Mouse (Mus musculus) left cerebral cortex, postnatal 14 days (tissue): ENCODE data around the gene Nsl1. TPM values are rescaled to one million over a fixed set of nuclear protein-coding genes. Genes with fewer than 3 reads are reported as not detected.
A peak's percentile ranks its signal among the peaks of the same experiment; 100 is the strongest.

Source experiments
- DNase-seq, 2 experiments: peaks; one replicate each; pipeline ENCODE4 v3.0.0; 2021 to 2022; ENCODE audit warnings: low spot score in 2 of 2, mixed read lengths in 1 of 2
- intact Hi-C: fragments of 180-260 bp; cut with DNase I; formaldehyde crosslinking; loops from one replicate; pipeline ENCODE4 v1.15.1; 2025
- total RNA-seq, 2 experiments: library from RNA; stranded (reverse); gene quantifications; 2 replicates each; pipeline ENCODE4 v1.2.3; 2021

Nsl1 gene
- total RNA-seq, 2 experiments from 2014 or later: 0.70 to 0.88 TPM

- intact Hi-C loops: no loop called here
- no peak for DNase-seq
Observed at GRCm38 (mm10) chr1:191045264-191045663, 17.5 kb upstream of the Nsl1 start.

DNA sequence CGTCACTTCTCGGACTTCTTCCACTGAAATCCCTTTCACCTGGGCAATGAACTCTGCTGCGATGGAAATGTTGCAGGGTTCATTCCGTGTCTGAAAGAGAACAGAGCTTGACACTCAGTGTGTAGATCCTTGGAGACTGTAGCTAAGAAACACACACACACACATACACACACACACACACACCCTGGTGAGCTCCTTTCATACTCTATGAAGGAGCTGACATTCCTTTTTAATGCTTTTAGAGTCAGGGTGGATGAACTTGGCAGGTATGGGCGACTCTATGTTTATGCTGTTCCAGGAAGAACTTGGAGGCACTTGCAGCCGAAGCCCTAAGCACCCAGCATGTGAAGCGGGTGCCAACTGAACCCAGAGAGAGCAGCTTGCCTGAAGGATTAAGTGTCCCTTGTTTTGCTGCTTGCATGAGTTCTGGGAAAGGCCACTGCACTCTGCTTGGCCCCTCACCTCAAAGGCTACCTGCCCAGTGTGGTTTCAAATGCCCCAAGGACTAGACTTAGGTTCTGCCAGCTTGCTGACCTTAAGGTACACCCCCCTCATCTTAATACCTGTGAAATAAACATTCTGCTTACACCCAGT lies 16.5 kb upstream of the Nsl1 start:
- intact Hi-C loops: no loop called here
- no peak for DNase-seq

- intact Hi-C loops: no loop called here
- no peak for DNase-seq
Observed at GRCm38 (mm10) chr1:191053555-191053954, 9.3 kb upstream of the Nsl1 start.

GRCm38 (mm10) chr1:191054870-191055532 lies 7.8 kb upstream of the Nsl1 start:
- DNase-seq: no peak
- intact Hi-C loops: no loop called here

GRCm38 (mm10) chr1:191055533-191055873 lies 7.3 kb upstream of the Nsl1 start:
- DNase-seq: no peak
- intact Hi-C loops: no loop called here

- intact Hi-C loops: no loop called here
- DNase-seq: no peak
Observed at GRCm38 (mm10) chr1:191057461-191057860, 5.4 kb upstream of the Nsl1 start.

GRCm38 (mm10) chr1:191062241-191062780 lies 501 bp upstream of the Nsl1 start:
- DNase-seq: no peak
- intact Hi-C loops: loop anchor here (5.0 kb wide), 1 partner anchor 120 kb away; no protein-coding TSS in a partner anchor

- intact Hi-C loops: loop anchor here (5.0 kb wide), 1 partner anchor 121 kb away; no protein-coding TSS in a partner anchor
- no peak for DNase-seq
Observed at GRCm38 (mm10) chr1:191063700-191064099, 888 bp downstream of the Nsl1 start.

DNA sequence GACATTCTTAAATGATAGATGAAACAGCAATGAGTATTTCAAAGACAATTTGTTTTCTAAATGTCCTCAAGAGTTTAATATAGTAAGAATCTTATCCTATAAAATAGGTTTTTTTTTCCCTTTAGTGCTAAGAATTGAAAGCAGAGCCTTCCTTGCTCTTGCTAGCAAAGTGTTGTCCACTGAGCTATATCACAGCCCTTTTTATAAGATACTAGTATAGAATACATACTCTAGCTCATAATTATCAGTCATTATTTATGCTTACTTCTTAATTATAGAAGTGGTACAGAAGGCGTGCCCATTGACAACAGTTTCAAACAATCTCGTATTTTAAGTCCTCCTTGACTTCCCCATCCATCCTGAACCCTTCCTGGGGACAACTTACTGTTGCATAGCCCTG lies 1.7 kb downstream of the Nsl1 start:
- no peak for DNase-seq
- intact Hi-C loops: loop anchor here (5.0 kb wide), 1 partner anchor 122 kb away; no protein-coding TSS in a partner anchor

DNA sequence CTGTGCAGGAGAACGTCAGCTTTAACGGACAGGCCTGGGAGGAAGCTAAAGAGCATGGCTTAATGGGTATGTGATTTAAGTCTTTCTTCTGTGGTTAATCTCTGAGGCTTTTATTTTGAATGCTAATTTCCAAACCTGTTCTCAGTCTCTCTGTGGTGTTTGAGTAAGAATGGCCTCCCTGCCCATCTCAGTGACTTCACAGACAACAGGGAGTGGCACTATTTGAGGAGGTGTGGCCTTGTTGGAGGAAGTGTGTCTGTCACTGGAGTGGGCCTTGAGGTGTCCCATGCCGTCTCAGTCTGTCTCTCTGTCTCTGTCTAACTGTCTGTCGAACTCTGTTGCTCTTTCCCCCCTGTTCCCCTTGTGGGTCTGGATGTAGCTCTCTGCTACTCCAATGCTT lies 2.4 kb downstream of the Nsl1 start:
- intact Hi-C loops: no loop called here
- no peak for DNase-seq

DNA sequence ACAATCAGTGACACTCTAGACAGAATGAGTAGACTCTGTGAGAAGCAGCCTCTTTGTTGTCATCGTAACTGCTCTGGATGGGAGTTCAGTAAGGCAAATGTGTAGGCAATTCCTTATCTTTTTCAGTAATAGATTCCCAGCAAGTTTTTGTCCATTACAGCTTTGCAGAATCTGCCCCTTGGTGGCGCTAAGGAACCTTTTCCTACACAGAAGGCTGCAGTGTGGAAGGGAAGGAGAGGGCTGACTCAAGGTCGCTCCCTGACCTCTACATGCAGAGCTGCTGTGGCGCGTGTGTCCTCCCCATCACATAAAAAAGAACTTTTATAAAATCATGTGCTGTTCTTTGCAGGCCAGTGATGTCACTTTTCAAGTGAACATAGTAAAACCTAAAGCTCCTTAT lies 5.6 kb downstream of the Nsl1 start:
- DNase-seq: no peak
- intact Hi-C loops: no loop called here

DNA sequence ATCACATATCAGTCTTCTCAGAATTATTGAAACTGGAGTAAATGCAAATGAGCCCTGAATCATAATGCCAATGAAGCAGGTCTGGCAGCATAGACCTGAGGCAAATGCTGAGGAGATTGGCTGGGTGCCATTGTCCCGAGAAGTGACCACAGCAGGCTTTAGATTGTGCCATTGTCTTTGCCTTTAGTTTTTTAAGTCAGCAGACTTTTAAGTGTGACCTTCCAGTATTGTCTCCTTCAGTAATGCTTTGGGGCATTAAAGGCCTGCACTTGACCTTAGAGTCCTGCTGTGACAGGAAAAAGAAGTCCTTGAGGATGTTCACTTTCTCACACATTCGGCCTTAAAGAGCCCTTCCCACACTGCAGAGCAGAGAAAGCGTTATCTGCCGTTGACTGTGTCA lies 7.4 kb downstream of the Nsl1 start:
- DNase-seq: no peak
- intact Hi-C loops: no loop called here

DNA sequence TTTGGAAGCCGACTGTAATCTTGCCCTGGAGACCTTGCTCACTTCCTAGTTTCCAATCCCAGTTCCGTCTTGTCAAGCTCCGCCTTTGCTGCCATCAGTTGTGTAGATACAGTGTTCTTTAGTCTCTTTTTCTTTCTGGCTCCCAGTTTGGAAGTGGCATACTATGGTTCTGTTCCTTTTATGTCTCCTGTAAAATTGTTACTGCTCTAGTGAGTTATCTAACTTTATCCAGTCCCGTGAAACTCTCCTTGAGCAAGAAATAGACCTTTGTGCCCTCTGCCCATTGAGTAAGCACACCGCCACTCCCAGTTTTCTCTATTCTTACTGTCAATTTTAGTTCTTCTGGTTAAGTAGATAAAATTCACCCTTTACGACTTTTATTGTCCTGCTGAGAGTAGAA lies 8.8 kb downstream of the Nsl1 start:
- intact Hi-C loops: no loop called here
- DNase-seq: no peak

- no peak for DNase-seq
- intact Hi-C loops: no loop called here
Observed at GRCm38 (mm10) chr1:191072329-191072913, 9.6 kb downstream of the Nsl1 start.

DNA sequence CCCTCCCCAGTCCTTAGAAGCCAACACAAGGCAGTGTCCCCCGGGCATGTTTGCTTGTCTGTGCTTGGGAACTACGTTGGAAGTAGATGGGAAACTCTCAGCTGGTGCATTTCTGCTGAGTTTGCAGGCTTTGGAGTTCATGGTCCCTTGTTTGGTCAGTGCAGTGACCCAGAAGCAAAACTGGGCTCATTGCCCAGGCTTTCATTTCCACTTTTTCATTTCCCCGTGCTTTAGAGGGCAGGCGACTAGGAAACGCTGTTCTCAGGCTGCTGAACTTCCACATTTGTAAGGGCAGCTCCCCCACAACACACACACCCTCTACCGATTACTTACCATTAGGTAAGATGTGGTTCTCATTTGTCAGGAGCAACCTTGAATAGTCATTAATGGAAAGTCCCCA lies 10.2 kb downstream of the Nsl1 start:
- DNase-seq: peak; percentile 59 to 62
- intact Hi-C loops: no loop called here

- intact Hi-C loops: no loop called here
- no peak for DNase-seq
Observed at GRCm38 (mm10) chr1:191073486-191073885, 10.7 kb downstream of the Nsl1 start.

- DNase-seq: peak; percentile 61 to 70
Observed at GRCm38 (mm10) chr1:191075199-191075883, 12.5 kb downstream of the Nsl1 start.

DNA sequence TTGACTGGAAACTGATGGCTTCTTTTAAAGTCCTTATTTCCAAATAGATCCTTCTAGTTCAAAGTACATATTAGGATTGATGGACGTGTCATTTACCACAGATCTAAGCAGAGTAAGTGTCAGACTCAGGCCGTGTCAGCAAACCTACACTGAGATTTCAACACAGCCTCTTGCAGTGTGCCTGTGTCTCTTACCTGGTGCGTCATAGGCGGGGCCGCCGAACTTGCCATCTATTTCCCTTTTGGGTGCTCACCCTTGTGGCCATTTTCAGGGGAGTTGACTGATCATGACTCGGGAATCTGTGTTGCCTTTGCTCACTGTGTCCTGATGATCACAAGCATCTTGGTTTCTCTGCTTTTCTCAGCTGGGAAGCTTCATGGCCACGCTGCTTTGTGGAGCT lies 20.4 kb downstream of the Nsl1 start:
- no peak for DNase-seq
- intact Hi-C loops: loop anchor here (5.0 kb wide), 1 partner anchor 141 kb away; no protein-coding TSS in a partner anchor

More at GRCm38 (mm10) chr1:191075199-191075883, 12.5 kb downstream of the Nsl1 start:
- intact Hi-C loops: loop anchor here (5.0 kb wide), 1 partner anchor 202 kb away; no protein-coding TSS in a partner anchor

GRCm38 (mm10) chr1:191084951-191085559 lies 22.2 kb downstream of the Nsl1 start:
- intact Hi-C loops: loop anchor here (5.0 kb wide), 1 partner anchor 143 kb away; no protein-coding TSS in a partner anchor
- DNase-seq: peak; percentile 63 to 72

DNA sequence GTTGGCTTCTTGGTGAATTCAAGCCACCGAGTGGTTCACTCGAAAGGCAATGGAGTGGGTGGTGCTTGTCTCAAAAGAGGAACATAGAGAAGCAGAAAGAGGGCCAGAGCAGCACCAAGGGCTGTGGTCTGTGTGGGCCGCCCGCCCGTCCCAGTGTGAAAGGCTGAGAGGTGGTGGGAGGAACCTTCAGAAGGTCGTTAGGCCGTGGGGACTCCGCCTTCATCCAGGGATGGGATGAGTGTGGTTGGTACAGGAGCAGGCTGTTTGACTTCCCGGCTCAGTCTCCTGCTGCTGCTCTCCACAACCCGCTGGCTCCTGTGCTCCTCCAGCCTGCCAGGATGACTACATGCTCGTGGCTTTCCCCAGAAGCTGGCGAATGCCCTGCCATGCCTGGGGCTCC lies 22.8 kb downstream of the Nsl1 start:
- no peak for DNase-seq
- intact Hi-C loops: no loop called here
